Mouse (Mus musculus): ENCODE data around the gene Srrd. TPM values are rescaled to one million over a fixed set of nuclear protein-coding genes. Genes with fewer than 3 reads are reported as not detected.

The Srrd gene
- total RNA-seq, 2 experiments from 2014 or later, result 22.6 to 25.9 TPM

- DNase-seq (ENCODE audit: extremely low spot score in 1 of 2, low spot score in 1 of 2), result no peak
Observed at GRCm38 (mm10) chr5:112360077-112360476, 17.2 kb upstream of the Srrd start.

- DNase-seq (ENCODE audit: extremely low spot score in 1 of 2, low spot score in 1 of 2), result no peak
Observed at GRCm38 (mm10) chr5:112359520-112359919, 16.7 kb upstream of the Srrd start.

GRCm38 (mm10) chr5:112356322-112356721 lies 13.5 kb upstream of the Srrd start:
- no peak for DNase-seq (ENCODE audit: extremely low spot score in 1 of 2, low spot score in 1 of 2)

GRCm38 (mm10) chr5:112355910-112356309 lies 13.1 kb upstream of the Srrd start, which contains the start of gene Gm6583:
Gm6583 (minus strand) TSS chr5:112356033.
- no peak for DNase-seq (ENCODE audit: extremely low spot score in 1 of 2, low spot score in 1 of 2)

- no peak for DNase-seq (ENCODE audit: extremely low spot score in 1 of 2, low spot score in 1 of 2)
Observed at GRCm38 (mm10) chr5:112355493-112355892, 12.7 kb upstream of the Srrd start.

GRCm38 (mm10) chr5:112349169-112349568 lies 6.3 kb upstream of the Srrd start:
- no peak for DNase-seq (ENCODE audit: extremely low spot score in 1 of 2, low spot score in 1 of 2)

GRCm38 (mm10) chr5:112346211-112346965 lies 3.5 kb upstream of the Srrd start:
- DNase-seq (ENCODE audit: extremely low spot score in 1 of 2, low spot score in 1 of 2), result no peak

GRCm38 (mm10) chr5:112344092-112344960 lies 1.5 kb upstream of the Srrd start:
- DNase-seq (ENCODE audit: extremely low spot score in 1 of 2, low spot score in 1 of 2), result no peak

GRCm38 (mm10) chr5:112343205-112343595 lies 360 bp upstream of the Srrd start:
- no peak for DNase-seq (ENCODE audit: extremely low spot score in 1 of 2, low spot score in 1 of 2)

GRCm38 (mm10) chr5:112339215-112339614 lies 3.6 kb downstream of the Srrd start:
- no peak for DNase-seq (ENCODE audit: extremely low spot score in 1 of 2, low spot score in 1 of 2)

- DNase-seq (ENCODE audit: extremely low spot score in 1 of 2, low spot score in 1 of 2), result no peak
Observed at GRCm38 (mm10) chr5:112337004-112337403, 5.8 kb downstream of the Srrd start.

- DNase-seq (ENCODE audit: extremely low spot score in 1 of 2, low spot score in 1 of 2), result peak in 1 of 2 experiments; percentile 56
Observed at GRCm38 (mm10) chr5:112335473-112335872, 7.4 kb downstream of the Srrd start.

- DNase-seq (ENCODE audit: extremely low spot score in 1 of 2, low spot score in 1 of 2), result no peak
Observed at GRCm38 (mm10) chr5:112329805-112330564, 12.9 kb downstream of the Srrd start.

- DNase-seq (ENCODE audit: extremely low spot score in 1 of 2, low spot score in 1 of 2), result no peak
Observed at GRCm38 (mm10) chr5:112327854-112328253, 15.0 kb downstream of the Srrd start.

GRCm38 (mm10) chr5:112326446-112327009 lies 16.3 kb downstream of the Srrd start:
- no peak for DNase-seq (ENCODE audit: extremely low spot score in 1 of 2, low spot score in 1 of 2)

- peak; percentile 97 for DNase-seq (ENCODE audit: extremely low spot score in 1 of 2, low spot score in 1 of 2)
Observed at GRCm38 (mm10) chr5:112325546-112326445, 17.0 kb downstream of the Srrd start, which contains the start of gene Tfip11. Tfip11 (plus strand) TSS chr5:112326358.

GRCm38 (mm10) chr5:112324637-112325545 lies 17.9 kb downstream of the Srrd start:
- DNase-seq (ENCODE audit: extremely low spot score in 1 of 2, low spot score in 1 of 2), result no peak

- DNase-seq (ENCODE audit: extremely low spot score in 1 of 2, low spot score in 1 of 2), result no peak
Observed at GRCm38 (mm10) chr5:112323246-112323645, 19.6 kb downstream of the Srrd start.

Measured in layer of hippocampus, postnatal 25 days (tissue).